Mouse (Mus musculus) right cerebral cortex, postnatal 36 days (tissue): Measurements from ENCODE around the gene Rpl39l.
A peak's percentile ranks its signal among the peaks of the same experiment; 100 is the strongest.
"Not testable (repeated sequence)": the region's sequence is repeated elsewhere in the genome, so short reads cannot be mapped to it uniquely, and the experiment has no call there.

Source experiments
- DNase-seq, 2 experiments: peaks; one replicate each; pipeline ENCODE4 v3.0.0; 2022; ENCODE audit warnings: low spot score in 2 of 2, mixed read lengths in 1 of 2

Rpl39l gene

GRCm38 (mm10) chr16:10170005-10170404 is at the start of gene Rpl39l:
Gene Rpl39l, plus strand, starts transcription at chr16:10170226.
- no peak for DNase-seq

- DNase-seq, result no peak
Observed at GRCm38 (mm10) chr16:10127586-10127985, 42.4 kb upstream of the Rpl39l start.

GRCm38 (mm10) chr16:10129052-10129911 is 40.7 kb upstream of the Rpl39l start:
- DNase-seq, result no peak

- DNase-seq, result no peak
Observed at GRCm38 (mm10) chr16:10143166-10143565, 26.9 kb upstream of the Rpl39l start.

GRCm38 (mm10) chr16:10147401-10147800 is 22.6 kb upstream of the Rpl39l start:
- DNase-seq, result no peak

GRCm38 (mm10) chr16:10169123-10169905 is 712 bp upstream of the Rpl39l start:
- DNase-seq, result no peak

GRCm38 (mm10) chr16:10171276-10171675 is 1.2 kb downstream of the Rpl39l start:
- DNase-seq, result no peak

- no peak for DNase-seq
Observed at GRCm38 (mm10) chr16:10172179-10172820, 2.3 kb downstream of the Rpl39l start.

GRCm38 (mm10) chr16:10187461-10187860 is 17.4 kb downstream of the Rpl39l start:
- not testable (repeated sequence) for DNase-seq

- DNase-seq, result peak; percentile 40 to 47
Observed at GRCm38 (mm10) chr16:10192679-10193506, 22.9 kb downstream of the Rpl39l start, which contains the start of gene Atf7ip2. Gene Atf7ip2, plus strand, starts transcription at chr16:10192712.

GRCm38 (mm10) chr16:10208777-10209176 is 38.8 kb downstream of the Rpl39l start:
- no peak for DNase-seq

- DNase-seq, result not testable (repeated sequence)
Observed at GRCm38 (mm10) chr16:10216366-10216765, 46.3 kb downstream of the Rpl39l start.

- not testable (repeated sequence) for DNase-seq
Observed at GRCm38 (mm10) chr16:10217020-10217419, 47.0 kb downstream of the Rpl39l start.
